Mouse (Mus musculus) G1E (cell line): Measurements from ENCODE around the gene Cacna1c.

Experiments
- CTCF ChIP-seq: IDR thresholded peaks from 2 replicates; pipeline ENCODE4 v1.5.1; 2012; ENCODE audit warnings: low read depth, low read length, inconsistent platforms, mixed read lengths
- GATA1 ChIP-seq: IDR thresholded peaks from 2 replicates; pipeline ENCODE4 v1.6.1; 2012; ENCODE audit warnings: borderline replicate concordance, low read length, inconsistent platforms, mixed read lengths
- GATA2 ChIP-seq: IDR thresholded peaks from 2 replicates; pipeline ENCODE4 v1.6.1; 2012; ENCODE audit warnings: low read depth, low read length, inconsistent platforms, borderline replicate concordance
- POLR2AphosphoS5 ChIP-seq: IDR thresholded peaks from 2 replicates; pipeline ENCODE4 v1.6.1; 2012; ENCODE audit warnings: low read depth, low read length, inconsistent platforms; ENCODE audit not compliant: insufficient replicate concordance
- TAL1 ChIP-seq: conservative IDR thresholded peaks from 2 replicates; pipeline ENCODE4 v1.6.1; 2012; ENCODE audit warnings: low read depth, low read length, inconsistent platforms, mixed read lengths

- TF ChIP-seq CTCF (no peak), TAL1 (no peak), GATA1 (no peak), POLR2AphosphoS5 (no peak), GATA2 (no peak)
Measured at GRCm38 (mm10) chr6:119233066-119233465, 36.8 kb upstream of the Cacna1c start.
